Mouse (Mus musculus) testis, adult 2 months (tissue): ENCODE measurements around the gene Rnf149.
A peak's percentile ranks its signal among the peaks of the same experiment; 100 is the strongest.

ENCODE experiments used
- CTCF ChIP-seq: fragments of 200-500 bp; IDR thresholded peaks from 2 replicates; pipeline ENCODE4 v1.5.1; 2012; ENCODE audit warnings: low read depth, mild to moderate bottlenecking, inconsistent platforms, low read length, moderate library complexity; ENCODE audit not compliant: control insufficient read depth, insufficient read depth, insufficient replicate concordance
- POLR2A ChIP-seq: fragments of 200-500 bp; IDR thresholded peaks from 2 replicates; pipeline ENCODE4 v1.6.1; 2012; ENCODE audit warnings: low read depth, mild to moderate bottlenecking, inconsistent platforms, low read length, moderate library complexity; ENCODE audit not compliant: control insufficient read depth

DNA sequence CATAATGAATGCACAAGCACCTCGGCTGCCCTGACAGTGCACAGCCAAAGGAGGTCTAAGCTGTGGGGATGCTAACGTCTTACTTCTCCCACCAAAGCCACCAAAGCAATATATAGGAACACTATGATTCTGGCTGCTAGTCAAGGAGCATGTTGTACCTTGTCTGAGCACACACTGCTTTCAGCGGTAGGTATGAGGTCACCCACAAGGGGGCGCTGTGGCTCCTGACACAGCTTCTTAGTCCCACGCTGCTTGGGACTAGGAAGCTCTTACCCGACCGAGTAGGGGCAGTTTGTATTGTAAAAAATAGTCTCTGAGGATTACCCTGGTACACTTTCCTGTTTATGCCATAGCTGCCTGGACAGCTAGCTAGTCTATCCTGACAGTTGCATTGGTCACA is 49.8 kb downstream of the Rnf149 start:
- 0 out of 2 replicates have a peak, but pooled peaks have one; percentile 18 for TF ChIP-seq POLR2A
- TF ChIP-seq CTCF, result peak; percentile 90
